Mouse (Mus musculus): ENCODE measurements at regions not wholly inside any gene's neighbourhood (a gene's known extent, or its start where the extent isn't known, plus 50 kb on each side); places are given as distances from the start of the nearest gene placed in this dataset.

DNA sequence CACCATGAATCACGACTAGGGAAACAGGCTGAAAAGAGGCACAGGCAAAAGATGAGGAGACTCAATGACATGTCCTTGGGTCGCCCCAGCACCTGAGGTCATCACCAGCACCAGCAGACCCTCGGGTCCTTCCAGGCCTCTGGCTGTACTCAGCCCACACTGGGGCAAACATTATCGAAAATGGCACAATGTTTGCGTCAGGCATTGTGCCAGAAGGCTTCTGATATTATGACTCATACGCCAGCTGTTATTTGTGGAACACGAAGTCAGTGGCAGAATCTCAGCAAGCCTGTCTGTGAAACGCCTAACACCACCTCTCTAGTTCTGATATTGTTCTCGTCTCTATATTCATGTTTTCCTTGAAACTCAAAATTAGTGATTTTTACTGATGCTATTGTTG lies 384.8 kb downstream of the Rwdd3 start:
- DNase-seq (ENCODE audit: low spot score in 2 of 2), result peak; percentile 35 to 49
- intact Hi-C loops (cut with DNase I), result loop anchor here (5.0 kb wide), 1 partner anchor 101 kb away; no protein-coding TSS in a partner anchor

DNA sequence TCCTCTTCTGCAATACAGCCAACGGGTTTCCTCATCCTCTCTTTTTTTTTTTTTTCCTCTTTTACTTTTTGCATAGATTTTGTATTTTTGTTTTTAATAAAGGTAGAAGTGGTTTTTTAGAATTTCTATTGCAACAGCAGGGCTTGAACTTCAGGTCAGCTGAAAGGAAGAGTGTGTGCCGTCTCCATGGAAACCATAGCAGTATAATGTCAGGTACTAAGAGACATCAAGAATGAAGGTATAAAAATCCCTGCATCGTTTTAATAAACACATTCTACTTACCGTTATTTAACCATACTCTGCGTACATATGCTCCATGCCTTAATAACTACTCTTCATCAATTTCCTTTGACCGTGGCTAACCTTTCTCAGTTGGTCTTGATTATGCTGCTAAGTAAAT lies 390.0 kb downstream of the Rwdd3 start:
- intact Hi-C loops (cut with DNase I), result no loop called here
- DNase-seq (ENCODE audit: low spot score in 2 of 2), result no peak

DNA sequence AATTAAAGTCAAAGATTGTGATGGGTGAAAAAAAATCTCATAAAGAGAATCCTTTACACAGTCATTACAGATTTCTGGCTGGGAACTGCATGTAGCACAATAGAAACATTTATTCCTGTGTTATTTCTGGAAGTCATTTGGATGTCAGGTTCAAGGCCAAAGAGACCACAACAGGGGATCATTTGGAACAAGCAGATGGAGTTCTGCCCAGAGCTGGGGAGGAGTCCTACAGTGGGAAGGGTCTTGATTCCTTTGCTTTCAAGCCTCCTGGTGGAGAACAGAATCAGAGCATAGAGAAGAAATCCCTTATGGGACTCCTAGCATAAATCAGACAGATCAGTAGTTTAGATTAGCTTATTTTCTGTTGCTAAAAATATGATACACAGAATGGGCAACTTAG lies 392.4 kb downstream of the Rwdd3 start:
- no peak for DNase-seq (ENCODE audit: low spot score in 2 of 2)
- intact Hi-C loops (cut with DNase I), result no loop called here

DNA sequence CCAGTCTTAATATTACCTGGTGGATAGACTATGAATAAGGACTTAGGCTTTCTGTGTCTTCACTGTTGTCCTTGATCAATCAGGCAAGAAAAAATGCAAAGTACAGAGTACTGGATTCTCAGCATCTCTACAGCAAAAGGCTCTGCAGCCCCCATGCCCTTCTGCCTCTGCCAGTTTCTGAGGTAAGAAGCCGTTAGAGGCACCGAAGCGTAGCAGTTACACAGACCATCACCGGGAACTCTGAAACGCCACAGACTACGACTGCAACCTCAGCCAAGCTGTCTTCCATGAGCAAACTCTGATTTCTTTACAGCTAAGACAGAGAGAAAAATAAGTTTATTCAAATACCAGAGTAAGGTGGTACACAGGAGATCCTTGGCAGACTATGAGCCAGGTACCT lies 396.5 kb downstream of the Rwdd3 start:
- intact Hi-C loops (cut with DNase I), result no loop called here
- no peak for DNase-seq (ENCODE audit: low spot score in 2 of 2)

DNA sequence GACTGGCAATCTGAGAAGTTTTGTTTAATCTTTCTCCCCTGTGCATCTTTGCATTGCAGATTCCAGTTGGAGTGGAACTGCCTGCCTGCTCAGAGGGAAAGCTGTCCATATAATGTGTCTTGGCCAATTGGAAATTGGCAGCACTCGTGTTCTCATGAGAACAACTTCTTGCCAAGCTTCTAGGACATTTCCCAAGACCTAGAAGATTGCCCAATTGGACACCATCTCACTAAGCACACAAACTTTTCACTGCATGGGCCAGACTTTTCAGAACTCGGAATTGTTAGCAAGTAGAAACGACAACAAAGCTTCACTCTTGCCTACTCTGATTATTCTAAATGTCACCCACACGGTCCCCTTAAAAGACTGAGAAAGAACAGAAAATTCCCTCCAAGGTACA lies 409.8 kb downstream of the Rwdd3 start:
- DNase-seq (ENCODE audit: low spot score in 2 of 2), result no peak
- intact Hi-C loops (cut with DNase I), result no loop called here

DNA sequence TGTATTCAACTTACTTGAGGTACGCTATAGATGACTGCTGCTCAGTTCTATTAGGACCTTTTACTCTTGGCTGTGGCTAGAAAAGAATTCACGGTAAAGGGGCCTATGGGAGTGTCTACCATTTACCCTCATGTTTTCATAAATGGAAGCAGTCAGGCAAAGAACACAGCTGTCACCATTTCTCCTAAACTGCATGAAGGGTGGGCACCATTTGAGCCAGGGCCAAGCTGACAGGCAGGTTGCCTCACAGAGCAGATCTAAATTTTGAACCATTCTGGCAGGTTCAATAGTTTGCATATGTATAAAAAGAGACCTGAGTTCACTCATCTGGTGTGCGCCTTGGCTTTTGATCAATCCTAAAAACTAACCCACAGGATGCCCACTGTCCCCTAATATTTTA lies 410.3 kb downstream of the Rwdd3 start:
- intact Hi-C loops (cut with DNase I), result no loop called here
- no peak for DNase-seq (ENCODE audit: low spot score in 2 of 2)

DNA sequence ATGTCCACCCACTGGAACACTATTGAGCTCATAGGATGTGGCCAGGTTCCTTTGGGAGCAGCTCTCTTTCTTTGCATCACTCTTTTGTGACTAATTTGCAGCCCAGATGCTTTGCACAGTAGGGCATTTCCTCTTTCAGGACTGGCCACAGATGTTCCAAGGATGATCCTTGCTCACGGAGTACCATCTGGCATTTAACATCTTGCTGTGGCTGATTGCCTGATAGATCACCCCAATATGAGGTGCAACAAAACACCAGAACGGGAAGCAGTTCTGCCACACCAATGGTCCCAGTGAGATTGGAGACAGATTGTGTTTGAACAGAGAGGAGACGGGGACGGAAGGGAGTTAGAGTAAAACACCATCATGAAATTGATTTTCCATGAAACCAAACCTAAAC lies 423.0 kb downstream of the Rwdd3 start:
- intact Hi-C loops (cut with DNase I), result no loop called here
- DNase-seq (ENCODE audit: low spot score in 2 of 2), result no peak

DNA sequence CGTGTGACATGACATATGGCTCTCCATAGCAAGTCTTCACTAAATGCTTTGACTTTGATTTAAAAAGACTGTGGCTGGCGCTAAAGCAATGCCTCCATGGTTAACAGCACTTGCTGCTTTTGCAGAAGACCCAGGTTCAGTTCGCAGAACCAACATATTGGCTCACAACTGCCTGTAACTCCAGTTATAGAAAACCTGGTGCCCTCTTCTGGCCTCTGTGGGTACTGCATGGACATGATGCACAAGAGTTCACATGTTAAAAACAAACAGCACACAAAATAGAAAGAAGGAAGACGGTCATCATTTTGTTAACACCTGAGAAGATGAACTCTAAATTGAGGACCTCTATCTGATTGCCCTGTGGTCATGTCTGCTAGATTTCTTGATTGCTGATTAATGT lies 423.8 kb downstream of the Rwdd3 start:
- DNase-seq (ENCODE audit: low spot score in 2 of 2), result no peak

DNA sequence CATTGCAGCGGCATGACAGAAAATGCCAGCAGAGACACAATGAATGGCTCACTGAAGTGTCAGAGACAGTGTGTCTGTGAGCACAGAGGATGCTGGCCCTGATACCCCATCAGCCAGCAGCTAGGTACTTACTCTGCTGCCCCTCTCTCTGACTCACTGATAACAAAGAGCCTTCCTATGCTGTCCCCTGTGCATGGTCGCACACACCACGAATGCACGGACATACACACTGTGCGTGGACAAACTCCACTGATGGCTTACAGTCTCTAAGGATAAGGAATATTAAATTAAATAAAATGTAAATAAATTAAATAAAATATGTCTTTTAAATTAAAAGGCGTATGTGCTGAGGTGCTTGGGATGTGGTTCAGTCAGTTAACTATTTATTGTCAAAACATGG lies 438.2 kb downstream of the Rwdd3 start:
- intact Hi-C loops (cut with DNase I), result no loop called here
- no peak for DNase-seq (ENCODE audit: low spot score in 2 of 2)

More for the DNA sequence above, 423.8 kb downstream of the Rwdd3 start:
- intact Hi-C loops (cut with DNase I), result no loop called here

DNA sequence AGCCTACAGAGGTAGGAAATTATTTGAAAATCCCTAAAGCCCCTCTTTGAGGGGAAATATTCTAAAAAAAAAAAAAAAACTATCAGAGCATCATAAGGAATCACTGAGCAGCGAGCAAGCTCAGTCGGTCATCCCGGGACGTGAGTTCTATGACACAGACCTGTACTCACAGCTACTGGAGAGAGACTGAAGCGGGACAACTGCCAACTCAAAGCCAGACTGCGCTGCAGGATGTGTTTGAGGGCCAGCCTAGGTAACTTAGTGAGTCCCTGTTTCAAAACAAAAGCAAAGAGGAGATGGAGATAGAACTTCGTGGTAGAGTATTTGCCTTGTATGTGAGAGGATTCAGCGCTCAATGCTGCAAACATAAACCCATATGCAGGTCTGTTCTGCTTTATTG lies 439.1 kb downstream of the Rwdd3 start:
- DNase-seq (ENCODE audit: low spot score in 2 of 2), result no peak
- intact Hi-C loops (cut with DNase I), result no loop called here

DNA sequence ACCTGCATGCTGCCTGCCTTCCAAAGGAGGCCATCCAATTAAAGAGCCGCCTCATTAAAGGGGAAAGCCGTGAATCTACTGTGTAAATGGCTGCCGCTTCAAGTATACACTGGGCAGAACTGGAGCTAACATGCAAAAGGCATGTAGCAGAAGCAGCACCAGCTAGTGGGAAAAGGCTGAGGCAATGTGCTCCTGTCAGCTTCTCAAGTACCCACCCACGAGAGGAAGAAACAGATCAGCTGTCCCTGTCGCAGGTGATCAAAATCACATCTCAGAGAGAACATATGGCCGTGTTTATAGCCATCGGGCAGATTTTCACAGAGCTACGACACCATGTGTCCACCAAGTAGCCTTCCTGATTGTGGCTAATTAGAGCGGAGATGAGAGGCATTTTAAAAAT lies 440.2 kb downstream of the Rwdd3 start:
- intact Hi-C loops (cut with DNase I), result no loop called here
- DNase-seq (ENCODE audit: low spot score in 2 of 2), result no peak

DNA sequence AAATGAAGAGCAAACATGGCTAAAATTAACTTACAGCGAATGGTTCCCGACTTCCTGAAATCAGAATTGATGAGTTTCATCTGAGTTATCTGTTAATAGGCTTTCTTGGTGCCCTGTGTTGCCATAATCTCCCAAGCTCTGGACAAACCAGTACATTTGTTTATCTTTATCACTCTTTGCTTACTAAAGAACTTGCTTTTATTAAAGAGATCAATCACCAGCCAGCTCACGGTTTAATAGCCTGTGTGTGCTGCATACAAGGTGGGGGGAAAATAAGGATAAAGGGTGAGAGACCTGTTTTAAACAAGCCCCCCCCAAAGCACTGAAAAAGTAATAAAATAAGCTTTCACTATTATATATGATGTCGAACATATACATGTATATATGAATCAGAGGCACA lies 441.3 kb downstream of the Rwdd3 start:
- no peak for DNase-seq (ENCODE audit: low spot score in 2 of 2)
- intact Hi-C loops (cut with DNase I), result no loop called here

DNA sequence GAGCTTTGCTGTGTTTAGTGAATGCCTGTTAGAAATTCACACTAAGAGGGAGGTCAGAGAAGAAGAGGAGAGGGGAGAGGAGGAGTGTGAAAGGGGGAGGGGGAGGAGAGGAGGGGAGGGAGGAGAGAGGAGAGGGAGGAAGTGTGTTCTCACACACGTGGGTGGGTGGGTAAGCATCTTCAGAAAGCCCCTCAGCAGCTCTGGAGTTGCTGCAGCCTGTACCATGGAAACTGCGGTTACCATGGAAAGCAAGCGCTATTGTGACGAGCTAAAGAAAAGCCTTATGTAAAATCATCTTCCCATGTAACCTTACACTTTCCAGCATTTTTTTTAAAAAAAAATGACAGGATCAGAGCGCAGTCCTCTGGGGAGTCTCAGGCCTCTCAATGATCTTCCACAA lies 441.8 kb downstream of the Rwdd3 start:
- intact Hi-C loops (cut with DNase I), result loop anchor here (10.0 kb wide), 1 partner anchor 375 kb away; no protein-coding TSS in a partner anchor
- peak; percentile 35 to 38 for DNase-seq (ENCODE audit: low spot score in 2 of 2)

DNA sequence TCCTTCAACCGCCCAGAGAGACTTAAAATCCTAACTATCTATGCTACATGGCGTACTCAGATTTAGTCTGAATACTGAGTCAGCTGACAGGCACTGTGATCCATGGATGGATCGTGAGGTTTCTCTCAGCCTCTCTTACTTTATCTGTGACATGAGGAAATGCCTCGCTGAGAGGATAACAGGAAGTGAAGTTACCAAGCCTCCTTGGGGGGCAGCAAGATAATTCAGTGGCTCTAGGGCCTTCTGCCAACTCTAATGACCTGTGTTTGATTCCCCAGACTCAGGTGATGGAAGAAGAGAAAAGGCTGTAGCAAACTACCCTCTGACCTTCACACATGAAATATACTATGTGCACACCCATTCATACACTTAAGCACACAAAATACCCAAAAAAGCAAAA lies 486.3 kb downstream of the Rwdd3 start:
- intact Hi-C loops (cut with DNase I), result no loop called here
- DNase-seq (ENCODE audit: low spot score in 2 of 2), result no peak

DNA sequence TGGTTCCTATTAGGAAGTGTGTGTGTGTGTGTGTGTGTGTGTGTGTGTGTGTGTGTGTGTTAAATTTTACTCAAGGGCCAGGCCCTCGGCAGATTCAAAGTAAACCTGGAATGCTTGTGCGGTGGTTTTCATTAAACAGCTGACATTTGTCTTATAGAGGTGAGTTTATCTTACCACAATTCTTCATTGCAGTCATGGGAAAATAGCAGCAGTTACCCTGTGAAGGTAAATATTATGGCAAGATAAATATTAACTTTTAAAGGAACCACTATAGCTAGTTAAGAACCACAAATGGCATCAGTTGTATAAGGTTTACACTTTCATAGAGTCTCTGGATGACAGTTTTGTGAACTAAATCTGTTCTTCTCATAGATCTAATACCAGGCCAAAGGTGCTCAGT lies 495.6 kb downstream of the Rwdd3 start:
- intact Hi-C loops (cut with DNase I), result no loop called here

DNA sequence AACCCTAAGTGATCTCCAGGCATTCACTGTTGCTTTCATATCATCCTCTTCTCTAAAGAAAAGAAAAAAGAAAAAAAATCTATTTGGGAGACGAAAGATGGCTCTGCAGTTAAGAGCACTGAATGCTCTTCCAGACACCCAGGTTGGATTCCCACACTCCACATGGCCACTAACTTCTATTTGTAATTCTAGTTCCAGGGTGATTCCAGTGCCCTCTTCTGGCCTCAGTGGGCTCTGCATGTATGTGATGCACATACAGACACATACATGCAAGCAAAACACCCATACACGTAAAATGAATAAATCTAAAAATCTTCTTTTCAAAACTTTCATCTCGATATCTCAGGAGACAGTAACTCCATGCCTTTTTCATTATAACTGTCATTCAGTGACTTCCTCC lies 502.8 kb downstream of the Rwdd3 start:
- intact Hi-C loops (cut with DNase I), result no loop called here
- DNase-seq (ENCODE audit: low spot score in 2 of 2), result no peak

More for the DNA sequence above, 495.6 kb downstream of the Rwdd3 start:
- DNase-seq (ENCODE audit: low spot score in 2 of 2), result no peak

DNA sequence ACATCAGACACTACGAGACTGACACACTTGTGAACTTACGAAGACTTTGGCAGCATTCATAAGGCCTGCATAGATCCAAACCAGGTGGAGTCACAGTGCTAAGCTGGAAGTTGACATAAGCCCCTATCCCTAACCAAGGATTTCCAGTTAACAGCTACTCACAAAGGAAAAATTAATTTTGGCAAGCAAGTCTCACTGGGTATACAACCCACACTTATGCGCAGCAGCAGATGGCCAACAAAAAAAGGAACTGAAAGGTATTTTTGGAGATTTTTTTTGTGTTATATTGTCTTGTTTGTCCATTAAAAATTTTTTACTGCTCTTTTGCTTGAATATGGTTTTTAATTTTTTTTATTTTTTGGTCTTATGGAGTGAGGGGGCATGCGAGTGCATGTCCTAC lies 509.0 kb downstream of the Rwdd3 start:
- peak; percentile 8 to 18 for DNase-seq (ENCODE audit: low spot score in 2 of 2)
- intact Hi-C loops (cut with DNase I), result no loop called here

DNA sequence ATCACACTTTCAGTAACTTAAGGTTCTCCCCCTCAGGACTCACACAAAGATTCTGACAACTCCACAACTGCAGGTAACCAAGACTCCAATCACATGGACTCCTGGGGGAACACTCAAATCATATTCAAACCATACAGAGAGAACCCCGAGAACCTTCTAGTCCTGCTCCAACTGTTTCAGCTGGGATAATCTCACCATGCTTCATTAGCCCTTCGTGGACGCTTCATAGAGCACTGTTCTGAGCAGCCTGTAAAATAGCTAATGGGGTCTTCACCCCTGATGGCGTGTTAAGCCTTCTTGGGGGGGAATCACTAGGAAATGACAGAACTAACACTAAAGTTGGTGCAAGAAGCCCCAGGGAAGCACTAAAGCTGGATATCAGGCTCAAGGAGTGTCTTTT lies 510.7 kb downstream of the Rwdd3 start:
- no peak for DNase-seq (ENCODE audit: low spot score in 2 of 2)
- intact Hi-C loops (cut with DNase I), result no loop called here

DNA sequence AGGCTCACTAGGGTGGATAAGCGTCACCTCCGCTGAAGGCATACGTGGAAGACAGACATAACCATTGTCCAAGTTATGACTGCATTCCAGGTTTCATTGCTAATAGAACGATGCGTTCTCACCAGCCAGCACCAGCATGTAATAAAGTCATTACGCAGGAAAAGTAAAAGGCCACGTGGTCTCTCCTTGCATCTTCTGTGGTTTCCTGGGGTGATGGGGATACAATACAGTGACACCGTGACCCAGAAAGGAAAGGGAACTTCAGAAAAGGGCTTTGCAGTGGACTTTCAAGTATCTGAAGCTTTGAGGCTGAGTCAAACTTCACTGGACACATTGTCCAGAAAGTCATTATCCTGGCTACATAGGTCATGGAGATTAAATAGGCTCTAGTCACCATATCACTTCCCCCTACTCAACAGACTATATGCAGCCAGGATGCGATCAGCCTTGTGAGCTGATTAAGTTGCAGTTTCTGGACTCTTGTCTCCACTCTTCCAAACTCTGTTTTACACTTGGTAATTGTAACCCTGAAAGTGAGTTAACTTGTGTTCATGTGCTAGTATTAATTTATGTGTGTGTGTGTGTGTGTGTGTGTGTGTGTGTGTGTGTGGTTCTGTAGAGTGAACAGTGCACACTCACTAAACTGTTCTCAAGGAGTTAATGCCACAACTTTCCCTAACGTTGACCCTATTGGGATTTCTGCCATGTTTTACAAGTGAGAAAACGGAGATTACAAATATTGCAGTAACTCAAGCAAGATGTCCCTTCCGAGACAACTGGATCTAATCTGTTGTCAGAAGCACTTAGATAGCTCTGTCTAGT lies 522.2 kb downstream of the Rwdd3 start:
- intact Hi-C loops (cut with DNase I), result no loop called here

DNA sequence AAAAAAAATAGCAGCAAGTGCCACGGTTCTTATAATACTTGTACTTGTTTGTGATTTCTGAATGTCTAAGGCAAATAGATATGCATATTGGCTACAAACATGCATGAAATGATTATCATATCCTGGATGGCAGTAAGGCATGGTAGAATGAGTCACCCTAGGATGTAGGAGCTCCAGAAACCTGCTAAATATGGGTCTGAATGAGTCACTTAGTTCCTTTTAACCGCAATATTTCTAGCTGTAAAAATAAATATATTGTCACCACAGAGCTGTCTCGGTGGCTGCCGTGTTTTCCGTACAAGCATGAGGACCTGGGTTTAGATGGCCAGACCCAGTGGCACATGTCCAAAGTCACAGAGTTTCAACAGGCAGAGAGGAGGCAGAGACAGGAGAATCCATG lies 523.1 kb downstream of the Rwdd3 start:
- intact Hi-C loops (cut with DNase I), result no loop called here
- DNase-seq (ENCODE audit: low spot score in 2 of 2), result peak; percentile 9 to 16

More for the DNA sequence above, 522.2 kb downstream of the Rwdd3 start:
- DNase-seq (ENCODE audit: low spot score in 2 of 2), result no peak

DNA sequence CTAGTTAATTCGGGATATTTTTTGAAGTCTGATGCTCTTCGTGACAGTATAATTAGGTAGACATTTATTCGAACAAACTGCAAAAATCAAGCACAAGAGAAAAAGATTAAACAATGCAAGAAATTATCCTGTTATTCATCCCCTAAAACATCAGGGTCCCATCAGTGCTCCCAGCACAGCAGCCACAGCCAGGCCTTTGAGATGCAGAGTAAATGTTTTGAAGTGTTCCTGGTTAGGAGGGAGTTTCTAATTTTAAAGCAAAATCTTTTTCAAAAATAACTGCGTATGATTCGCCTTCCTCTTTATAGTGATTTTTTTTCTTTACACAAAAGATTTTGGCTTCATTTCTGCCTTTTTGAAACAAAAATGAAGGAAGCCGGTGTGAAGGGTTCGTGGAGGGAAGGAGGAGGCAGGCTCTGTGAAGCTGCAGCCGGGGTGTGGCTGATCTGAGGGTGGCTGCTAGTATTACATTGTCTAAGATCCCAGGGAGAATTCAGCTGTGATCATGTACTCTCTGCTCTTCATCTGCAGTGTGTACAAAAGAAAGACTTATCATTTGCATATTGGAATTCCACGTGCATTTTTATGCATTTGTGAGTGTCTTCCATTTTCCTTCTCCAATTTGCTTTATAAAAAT lies 534.7 kb downstream of the Rwdd3 start:
- intact Hi-C loops (cut with DNase I), result no loop called here
- peak; percentile 9 to 22 for DNase-seq (ENCODE audit: low spot score in 2 of 2)

Measured in left cerebral cortex, postnatal 36 days (tissue).